In the genomic region with DNA sequence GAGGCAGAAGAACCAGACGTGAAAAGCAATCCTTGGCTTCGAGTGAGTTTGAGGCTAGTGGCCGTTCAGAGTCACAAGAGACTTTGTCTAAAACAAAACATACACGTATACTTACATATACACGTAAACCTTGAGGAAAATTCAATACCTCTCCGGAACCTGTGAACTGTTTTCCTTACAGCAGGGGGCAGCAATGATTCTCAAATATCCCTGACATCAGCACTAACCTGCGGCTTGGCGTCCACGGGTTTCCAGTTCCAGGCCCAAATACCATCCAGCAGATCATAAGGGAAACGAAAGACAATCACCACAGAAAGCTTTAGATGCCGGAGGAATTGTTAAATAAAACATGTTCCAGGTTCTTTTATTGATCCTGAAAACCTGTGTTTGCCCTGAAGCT, we compare ENCODE assay signal across 9 mouse cellular contexts. TPM values are rescaled to one million over a fixed set of nuclear protein-coding genes. Genes with fewer than 3 reads are reported as not detected.
DNase-seq lines count a peak whose midpoint lies in the region; TF ChIP-seq lines count a peak whose summit lies in the region.
"Had no signal": no experiment of that assay in that cellular context is flagged by ENCODE, and none has a peak within 500 bp of the region (broad histone marks: within the 10 kb centered on the region; RNA-seq: fewer than 3 reads in every experiment).

No protein-coding gene starts in this region.

- TF ChIP-seq CTCF in lung, adult 2 months (IDR thresholded peaks at IDR 0.05; ENCODE audit: insufficient read depth, low read length): peak; percentile 59

- WGBS in lung, adult 2 months: 7% methylated on average over 11 of the region's 11 CpGs

- peak; percentile 60 to 77 for DNase-seq in CD8-positive naive resting alpha-beta T cell, adult 2 months (ENCODE audit: low read depth in 2 of 2, low spot score in 2 of 2)
- DNase-seq in adrenal gland, adult (ENCODE audit: inconsistent age in 2 of 2, low spot score in 1 of 2): peak; percentile 85 to 96
- DNase-seq in embryo, embryonic 10.5 days (ENCODE audit: low spot score): peak; percentile 93
- peak; percentile 89 for DNase-seq in heart, adult 8-10 months (ENCODE audit: low spot score)
- DNase-seq in kidney, postnatal 4 days: peak; percentile 84 to 90
- DNase-seq in lung, adult 2 months: peak; percentile 78
- peak; percentile 53 for DNase-seq in retina, adult 2 months (ENCODE audit: low read depth, low spot score)
- peak; percentile 66 to 87 for DNase-seq in thymus, postnatal 10 days (ENCODE audit: low spot score in 2 of 2)

- TF ChIP-seq POLR2A in lung, adult 2 months (IDR thresholded peaks at IDR 0.05; ENCODE audit: borderline replicate concordance, extremely low read depth, low read depth, low read length): no peak

- no peak overlapping the region for H3K4me3 ChIP-seq in lung, adult 2 months (replicated peaks; ENCODE audit: extremely low read depth, low read depth, low read length)
- H3K4me3 ChIP-seq: limb, embryonic 12.5 days had no signal

- H3K4me1 ChIP-seq in lung, adult 2 months (ENCODE audit: control insufficient read depth, insufficient read depth, low read length): peaks cover 24% of the 10 kb centered on the region

RNA-seq across cellular contexts. Expression of gene Terf2, which starts 19.7 kb away (rescaled TPM):
- total RNA-seq in heart, adult 8-10 months (2022): 10 to 100 TPM; 13.2 to 14.1 (median 13.4) TPM
- polyA plus RNA-seq in lung, adult 2 months (2012; rRNA removed): 9.5 and 13.5 TPM in 2 replicates

RNA-seq across cellular contexts. Expression of gene Cyb5b, which starts 34.4 kb away (rescaled TPM):
- 10 to 100 TPM; 36.0 to 46.3 (median 40.0) TPM for total RNA-seq in heart, adult 8-10 months (2022)
- polyA plus RNA-seq in lung, adult 2 months (2012; rRNA removed): 68.7 and 97.9 TPM in 2 replicates

RNA-seq across cellular contexts. Expression of gene Tmed6, which starts 50.6 kb away (rescaled TPM):
- not detected for total RNA-seq in heart, adult 8-10 months (2022)
- 0.65 and 0.99 TPM in 2 replicates for polyA plus RNA-seq in lung, adult 2 months (2012; rRNA removed)
- polyA plus RNA-seq: limb, embryonic 12.5 days had no signal

RNA-seq across cellular contexts. Expression of gene Nip7, which starts 59.3 kb away (rescaled TPM):
- 10 to 100 TPM; 24.8 to 28.1 (median 26.1) TPM for total RNA-seq in heart, adult 8-10 months (2022)
- polyA plus RNA-seq in lung, adult 2 months (2012; rRNA removed): 20.3 and 26.0 TPM in 2 replicates

RNA-seq across cellular contexts. Expression of gene Cog8, which starts 59.5 kb away (rescaled TPM):
- 10 to 100 TPM; 16.4 to 20.2 (median 17.7) TPM for total RNA-seq in heart, adult 8-10 months (2022)
- polyA plus RNA-seq in lung, adult 2 months (2012; rRNA removed): 24.7 and 31.6 TPM in 2 replicates
